Mouse (Mus musculus) thymus, postnatal 0 days (tissue): Measurements from ENCODE around the gene Tmem104. TPM values are rescaled to one million over a fixed set of nuclear protein-coding genes. Genes with fewer than 3 reads are reported as not detected.

Experiments
- microRNA-seq: library from miRNA; unstranded; fragments of <30 nt; microRNA quantifications from one replicate; pipeline ENCODE4, GENCODE M21; 2016; ENCODE audit warnings: borderline number of aligned reads
- polyA plus RNA-seq: library from polyadenylated mRNA; unstranded; fragments of >200 nt; fragmentation: Nextera tagmentation; extraction: Ambion mirVana; gene quantifications from 2 replicates; pipeline ENCODE4 v1.2.1, GENCODE M21; 2015

The Tmem104 gene
- polyA plus RNA-seq, 1 experiment from 2014 or later = 10.8 TPM

Small RNAs within 50 kb of the gene (microRNA-seq; reads per million reads assigned to microRNA genes)
- not detected for gene Gm25837

Other genes starting within 250 kb of the Tmem104 start
- gene Cd300c, start 218.3 kb upstream of the Tmem104 start, polyA plus RNA-seq = 0.21 and 0.23 TPM in 2 replicates
- gene Cd300ld, start 197.6 kb upstream of the Tmem104 start, polyA plus RNA-seq = 0.21 and 0.26 TPM in 2 replicates
- 7.7 and 8.0 TPM in 2 replicates for gene Cd300c2, start 185.6 kb upstream of the Tmem104 start, polyA plus RNA-seq
- not detected in 2 replicates for gene Cd300ld2, start 171.3 kb upstream of the Tmem104 start, polyA plus RNA-seq
- gene Cd300ld4, start 160.5 kb upstream of the Tmem104 start, polyA plus RNA-seq = 0.48 TPM in 1 of 2 replicates, not detected in the other
- 0.49 TPM in 1 of 2 replicates, not detected in the other for gene Cd300ld5, start 149.7 kb upstream of the Tmem104 start, polyA plus RNA-seq
- not detected in 2 replicates for gene Cd300ld3, start 139.1 kb upstream of the Tmem104 start, polyA plus RNA-seq
- 0.05 and 0.18 TPM in 2 replicates for gene Cd300e, start 125.3 kb upstream of the Tmem104 start, polyA plus RNA-seq
- 43.4 and 47.1 TPM in 2 replicates for gene Rab37, start 96.1 kb upstream of the Tmem104 start, polyA plus RNA-seq
- 0.76 and 2.0 TPM in 2 replicates for gene Cd300lf, start 53.5 kb upstream of the Tmem104 start, polyA plus RNA-seq
- 255 and 279 TPM in 2 replicates for gene Slc9a3r1, start 24.1 kb upstream of the Tmem104 start, polyA plus RNA-seq
- 19.3 and 20.1 TPM in 2 replicates for gene Nat9, start 372 bp downstream of the Tmem104 start, polyA plus RNA-seq
- 0.60 and 0.83 TPM in 2 replicates for gene Grin2c, start 79.8 kb downstream of the Tmem104 start, polyA plus RNA-seq
- 22.0 and 22.4 TPM in 2 replicates for gene Fdxr, start 89.6 kb downstream of the Tmem104 start, polyA plus RNA-seq
- 0.37 and 0.39 TPM in 2 replicates for gene Fads6, start 110.2 kb downstream of the Tmem104 start, polyA plus RNA-seq
- not detected in 2 replicates for gene Otop2, start 119.7 kb downstream of the Tmem104 start, polyA plus RNA-seq
- gene Ush1g, start 134.6 kb downstream of the Tmem104 start, polyA plus RNA-seq = not detected in 2 replicates
- gene Otop3, start 147.2 kb downstream of the Tmem104 start, polyA plus RNA-seq = not detected in 2 replicates
- gene Hid1, start 180.3 kb downstream of the Tmem104 start, polyA plus RNA-seq = 23.2 and 27.1 TPM in 2 replicates
- 5.3 and 5.4 TPM in 2 replicates for gene Cdr2l, start 194.4 kb downstream of the Tmem104 start, polyA plus RNA-seq
- gene Mrpl58, start 216.3 kb downstream of the Tmem104 start, polyA plus RNA-seq = 408 and 411 TPM in 2 replicates
- 1,461 and 1,502 TPM in 2 replicates for gene Atp5h, start 232.5 kb downstream of the Tmem104 start, polyA plus RNA-seq
- gene Kctd2, start 232.6 kb downstream of the Tmem104 start, polyA plus RNA-seq = 30.5 and 37.5 TPM in 2 replicates